Mouse (Mus musculus): ENCODE measurements around the gene Cd163.

DNA sequence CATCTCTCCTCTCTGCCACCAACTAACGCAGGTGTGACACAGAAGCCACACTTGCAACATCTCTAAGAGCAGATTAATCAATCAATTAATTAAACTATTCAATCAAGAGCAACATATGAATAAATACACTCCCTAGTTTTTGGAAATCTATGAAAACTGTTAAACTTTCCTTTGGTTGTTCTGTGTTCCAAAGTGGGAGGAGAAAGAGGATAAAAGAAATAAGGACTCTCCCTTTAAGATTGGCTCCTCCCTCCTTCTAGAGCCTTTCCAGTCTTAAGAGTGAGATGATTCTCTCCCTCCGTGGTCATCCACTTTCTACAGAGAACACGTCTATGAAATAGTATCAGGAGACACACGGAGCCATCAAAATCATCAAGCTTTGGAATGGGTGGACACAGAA, at the start of gene Cd163:
- TF ChIP-seq POLR2A (IDR thresholded peaks at IDR 0.05; ENCODE audit: borderline replicate concordance, low read depth, low read length): no peak
- no peak for TF ChIP-seq CTCF (IDR thresholded peaks at IDR 0.05; ENCODE audit: low read depth, low read length)
